Mouse (Mus musculus) G1E (cell line): ENCODE results near the gene Ugt1a1. TPM values are rescaled to one million over a fixed set of nuclear protein-coding genes. Genes with fewer than 3 reads are reported as not detected.
"Not testable (repeated sequence)": the region's sequence is repeated elsewhere in the genome, so short reads cannot be mapped to it uniquely, and the experiment has no call there.

Experiments
- ATAC-seq: 2 replicates; pipeline ENCODE4 v1.8.0; 2016; ENCODE audit warnings: mild to moderate bottlenecking; ENCODE audit not compliant: insufficient number of reproducible peaks, poor library complexity, low FRiP score, severe bottlenecking; ENCODE audit errors: extremely low read depth
- DNase-seq: peaks from one replicate; pipeline ENCODE4 v3.0.0; 2012; ENCODE audit warnings: low spot score
- H3K27me3 ChIP-seq: 2 replicates; pipeline ENCODE4 v1.6.1; 2012; ENCODE audit warnings: mild to moderate bottlenecking, low read length, inconsistent platforms; ENCODE audit not compliant: insufficient read depth
- H3K36me3 ChIP-seq: replicated peaks from 2 replicates; pipeline ENCODE3; 2012; ENCODE audit warnings: mild to moderate bottlenecking, inconsistent platforms
- H3K4me1 ChIP-seq: 2 replicates; pipeline ENCODE4 v1.6.1; 2012; ENCODE audit warnings: low read depth, low read length, inconsistent platforms, mixed read lengths; ENCODE audit not compliant: insufficient read depth
- H3K4me3 ChIP-seq: 2 replicates; pipeline ENCODE4 v1.5.1; 2012; ENCODE audit warnings: low read depth, mild to moderate bottlenecking, inconsistent platforms, low read length, moderate library complexity, mixed read lengths
- H3K9me3 ChIP-seq: replicated peaks from 2 replicates; pipeline ENCODE4 v1.6.1; 2012; ENCODE audit warnings: inconsistent platforms
- CTCF ChIP-seq: IDR thresholded peaks from 2 replicates; pipeline ENCODE4 v1.5.1; 2012; ENCODE audit warnings: low read depth, low read length, inconsistent platforms, mixed read lengths
- GATA1 ChIP-seq: IDR thresholded peaks from 2 replicates; pipeline ENCODE4 v1.6.1; 2012; ENCODE audit warnings: borderline replicate concordance, low read length, inconsistent platforms, mixed read lengths
- GATA2 ChIP-seq: IDR thresholded peaks from 2 replicates; pipeline ENCODE4 v1.6.1; 2012; ENCODE audit warnings: low read depth, low read length, inconsistent platforms, borderline replicate concordance
- POLR2AphosphoS5 ChIP-seq: IDR thresholded peaks from 2 replicates; pipeline ENCODE4 v1.6.1; 2012; ENCODE audit warnings: low read depth, low read length, inconsistent platforms; ENCODE audit not compliant: insufficient replicate concordance
- TAL1 ChIP-seq: conservative IDR thresholded peaks from 2 replicates; pipeline ENCODE4 v1.6.1; 2012; ENCODE audit warnings: low read depth, low read length, inconsistent platforms, mixed read lengths
- polyA plus RNA-seq: library from polyadenylated mRNA; stranded (reverse); fragments of >175 nt; gene quantifications from 2 replicates; pipeline ENCODE4 v1.2.3, GENCODE M21; 2012
- total RNA-seq, 2 experiments: library from RNA; stranded (forward) in 1 of 2; stranded (reverse) in 1 of 2; fragments of 200-1000 nt in 1 of 2; fragments of >200 nt in 1 of 2; fragmentation: Nextera tagmentation in 1 of 2; gene quantifications; 2 replicates each; pipeline ENCODE4 v1.2.3; 2014 to 2017

Gene Ugt1a1
- total RNA-seq (2014; fragmentation: Nextera tagmentation) = not detected in 2 replicates
- 0.06 and 0.22 TPM in 2 replicates for total RNA-seq (2017)
- not detected in 2 replicates for polyA plus RNA-seq

DNA sequence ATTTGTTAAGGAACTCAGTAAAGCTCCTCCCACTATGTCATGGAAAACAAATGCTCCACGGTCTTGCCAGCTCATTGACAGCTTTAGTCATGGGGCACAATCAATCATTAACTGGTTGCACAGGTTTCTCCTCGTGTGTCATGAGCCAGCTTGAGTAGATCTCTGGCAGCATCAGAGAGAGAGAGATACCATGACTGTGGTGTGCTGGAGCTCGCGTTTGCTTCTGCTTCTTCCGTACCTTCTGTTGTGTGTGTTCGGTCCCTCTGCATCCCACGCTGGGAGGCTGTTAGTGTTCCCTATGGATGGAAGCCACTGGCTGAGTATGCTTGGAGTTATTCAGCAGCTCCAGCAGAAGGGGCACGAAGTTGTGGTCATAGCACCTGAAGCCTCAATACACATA lies at the start of gene Ugt1a1:
Gene Ugt1a1, plus strand, starts transcription at position 148 of the 400 bp plus-strand sequence.
- no peak within 1 kb of the TSS for H3K4me3 ChIP-seq
- H3K9me3 ChIP-seq = no peaks in the 10 kb centered on the region
- H3K4me1 ChIP-seq = no peaks in the 10 kb centered on the region
- TF ChIP-seq CTCF (no peak), TAL1 (no peak), GATA1 (no peak), POLR2AphosphoS5 (no peak), GATA2 (no peak)
- H3K36me3 ChIP-seq = no peaks in the 10 kb centered on the region
- H3K27me3 ChIP-seq = no peaks in the 10 kb centered on the region
- DNase-seq = no peak
- ATAC-seq = no peak

DNA sequence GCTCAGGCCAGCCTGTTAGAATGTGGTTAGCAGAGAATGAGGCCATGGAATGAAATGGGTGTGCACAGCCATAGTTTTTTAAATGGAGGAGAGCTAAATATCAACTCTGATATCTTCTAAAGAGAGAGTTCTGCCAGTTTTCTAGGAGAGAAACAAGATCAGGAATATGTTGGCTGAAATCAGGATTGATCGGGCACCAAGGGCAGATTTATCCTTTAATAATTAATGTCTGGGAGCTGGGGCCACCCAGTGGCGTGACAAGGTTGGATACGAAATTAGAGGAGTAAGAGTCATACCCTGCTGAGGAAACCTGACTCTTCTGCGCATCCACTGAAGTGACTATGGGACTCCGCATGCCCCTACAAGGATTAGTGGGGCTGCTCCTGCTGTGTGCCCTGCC lies 46.0 kb upstream of the Ugt1a1 start, which contains the start of gene Ugt1a5:
Gene Ugt1a5, plus strand, starts transcription at position 302 of the 400 bp plus-strand sequence.
- Histone ChIP-seq H3K4me1 (no peaks in the 10 kb centered on the region), H3K36me3 (no peaks in the 10 kb centered on the region), H3K4me3 (no peak within 1 kb of the TSS), H3K27me3 (peaks cover 2% of the 10 kb centered on the region; the same call in 1 of the 2 replicates), H3K9me3 (0 out of 2 replicates have a peak, but pooled peaks cover under 1% of the 10 kb centered on the region)
- no peak for ATAC-seq
- DNase-seq = no peak
- no peak for TF ChIP-seq TAL1
- TF ChIP-seq CTCF = no peak
- TF ChIP-seq GATA1 = no peak
- TF ChIP-seq GATA2 = no peak
- no peak for TF ChIP-seq POLR2AphosphoS5

DNA sequence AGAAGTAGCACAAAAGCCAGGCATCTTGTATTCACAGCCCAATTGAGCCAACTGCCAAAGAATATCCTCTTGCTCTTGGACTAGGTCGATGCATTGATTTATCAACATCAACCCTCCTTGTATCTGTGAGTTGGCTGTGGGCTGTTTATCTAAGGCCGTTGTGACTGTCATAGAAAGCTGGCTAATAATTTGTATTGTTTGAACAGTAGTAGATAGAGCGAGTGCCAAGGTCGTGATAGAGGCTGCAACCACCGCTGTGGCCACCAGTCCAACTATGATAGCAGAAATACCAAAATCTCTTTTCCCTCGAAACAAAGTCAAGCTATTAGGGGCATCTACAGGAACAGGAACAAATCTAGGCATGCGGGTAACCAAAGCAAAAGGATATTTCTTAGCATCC lies 39.6 kb upstream of the Ugt1a1 start:
- not testable (repeated sequence) for H3K36me3 ChIP-seq, ATAC-seq, DNase-seq, H3K27me3 ChIP-seq, H3K4me1 ChIP-seq, H3K4me3 ChIP-seq
- peaks cover 23% of the 10 kb centered on the region for H3K9me3 ChIP-seq

DNA sequence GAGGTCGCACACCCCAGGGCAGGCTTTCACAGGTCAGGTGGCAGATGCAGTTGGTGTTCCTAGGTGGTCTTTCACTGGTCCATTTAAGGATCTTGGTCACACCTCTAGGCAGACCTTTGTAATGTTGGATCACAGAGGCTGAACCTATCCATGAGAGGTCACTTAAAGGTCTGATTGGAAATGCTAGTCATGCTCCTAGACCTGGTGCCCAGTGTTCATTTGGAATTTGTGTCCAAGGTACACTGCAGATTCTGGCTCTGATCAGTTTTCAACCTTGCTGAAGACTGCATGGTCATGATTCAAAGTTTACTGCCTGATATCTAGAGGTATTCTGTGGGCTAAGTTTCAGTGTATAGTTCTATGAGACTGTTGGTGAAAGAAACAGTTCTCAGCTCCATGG lies 32.1 kb upstream of the Ugt1a1 start:
- DNase-seq (no peak), ATAC-seq (no peak)
- H3K4me3 ChIP-seq = no peak overlapping the region
- TF ChIP-seq GATA1 (no peak), GATA2 (no peak), CTCF (no peak), POLR2AphosphoS5 (no peak), TAL1 (no peak)
- H3K27me3 ChIP-seq = no peaks in the 10 kb centered on the region
- no peaks in the 10 kb centered on the region for H3K4me1 ChIP-seq
- H3K36me3 ChIP-seq = no peaks in the 10 kb centered on the region
- peaks cover 16% of the 10 kb centered on the region for H3K9me3 ChIP-seq

DNA sequence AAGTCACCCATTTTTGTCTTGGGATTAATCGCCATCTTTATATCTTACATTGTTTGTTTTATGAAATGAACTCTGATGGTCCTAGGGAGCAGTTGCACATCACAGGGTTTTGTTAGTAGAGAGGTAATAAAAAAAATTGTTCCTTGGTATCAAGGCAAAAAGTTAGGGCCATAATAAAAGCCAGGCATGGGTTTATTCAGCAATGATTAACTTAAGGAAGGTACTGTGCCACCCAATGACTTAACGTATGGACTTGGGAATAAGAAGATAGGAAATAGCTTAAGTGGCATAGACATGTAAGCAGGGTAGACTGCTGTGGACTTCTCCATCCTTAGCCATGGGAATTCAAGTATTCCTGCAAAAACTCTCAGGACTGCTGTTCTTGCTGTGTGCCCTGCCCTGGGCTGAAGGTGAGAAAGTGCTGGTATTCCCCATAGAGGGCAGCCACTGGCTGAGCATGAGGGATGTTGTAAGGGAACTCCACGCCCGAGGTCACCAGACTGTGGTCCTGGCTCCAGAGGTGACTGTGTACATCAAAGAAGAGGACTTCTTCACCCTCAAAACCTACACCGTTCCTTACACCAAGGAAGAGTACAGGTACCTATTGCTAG lies 25.3 kb upstream of the Ugt1a1 start:
- TF ChIP-seq CTCF (no peak), POLR2AphosphoS5 (no peak), TAL1 (no peak), GATA2 (no peak), GATA1 (no peak)
- DNase-seq = no peak
- ATAC-seq = no peak
- H3K9me3 ChIP-seq = no peaks in the 10 kb centered on the region
- no peaks in the 10 kb centered on the region for H3K36me3 ChIP-seq
- H3K4me1 ChIP-seq = no peaks in the 10 kb centered on the region
- no peaks in the 10 kb centered on the region for H3K27me3 ChIP-seq
- no peak overlapping the region for H3K4me3 ChIP-seq

DNA sequence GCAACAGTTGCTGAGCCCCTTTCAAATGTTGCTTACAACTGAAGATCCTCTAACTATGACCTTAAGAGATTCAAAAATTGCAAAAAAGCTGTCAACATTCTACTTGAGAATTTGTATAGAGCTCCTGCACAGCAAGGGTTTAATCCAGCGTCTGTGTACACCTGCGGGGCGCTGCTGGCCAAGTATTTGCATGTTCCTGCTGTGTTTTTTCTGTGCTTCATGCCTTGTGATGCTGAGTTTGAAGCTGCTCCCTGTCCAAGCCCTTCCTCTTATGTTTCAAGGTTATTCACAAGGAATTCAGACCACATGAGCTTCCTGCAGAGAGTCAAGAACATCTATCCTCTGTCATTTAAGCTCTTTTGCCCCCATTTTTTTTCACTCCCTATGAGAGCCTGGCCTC lies 19.6 kb upstream of the Ugt1a1 start:
- no peak overlapping the region for H3K4me3 ChIP-seq
- H3K9me3 ChIP-seq = no peaks in the 10 kb centered on the region
- DNase-seq (no peak), ATAC-seq (no peak)
- no peaks in the 10 kb centered on the region for H3K4me1 ChIP-seq
- no peaks in the 10 kb centered on the region for H3K27me3 ChIP-seq
- H3K36me3 ChIP-seq = no peaks in the 10 kb centered on the region
- TF ChIP-seq POLR2AphosphoS5 (no peak), GATA1 (no peak), CTCF (no peak), GATA2 (no peak), TAL1 (no peak)

DNA sequence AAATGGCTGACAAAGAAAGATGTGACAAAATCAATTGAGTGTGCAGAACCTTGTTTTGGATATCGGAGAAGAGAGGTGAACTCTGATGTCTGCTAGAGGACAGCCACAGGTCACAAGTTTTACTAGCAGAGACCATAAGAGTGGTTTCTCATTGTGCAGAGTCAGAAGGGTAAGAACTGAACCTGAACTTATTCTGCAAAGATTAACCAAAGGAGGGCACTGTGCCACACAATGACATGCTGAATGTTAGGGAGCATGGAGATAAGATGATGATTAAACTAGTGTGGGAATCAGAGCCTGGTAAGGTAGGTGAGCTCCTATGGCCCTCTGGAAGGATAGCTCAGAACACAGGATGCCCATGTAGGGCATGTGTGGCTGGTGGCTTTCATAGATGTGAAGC lies 16.1 kb upstream of the Ugt1a1 start:
- no peaks in the 10 kb centered on the region for H3K4me1 ChIP-seq
- no peak for DNase-seq
- no peak for ATAC-seq
- no peaks in the 10 kb centered on the region for H3K36me3 ChIP-seq
- no peak overlapping the region for H3K4me3 ChIP-seq
- TF ChIP-seq TAL1 (no peak), POLR2AphosphoS5 (no peak), GATA2 (no peak)
- H3K27me3 ChIP-seq = peaks cover 7% of the 10 kb centered on the region
- no peaks in the 10 kb centered on the region for H3K9me3 ChIP-seq
